Mouse (Mus musculus) thymus, postnatal 0 days (tissue): Measurements from ENCODE around the gene Ly6g5b. TPM values are rescaled to one million over a fixed set of nuclear protein-coding genes. Genes with fewer than 3 reads are reported as not detected.

Experiments
- DNase-seq: peaks from one replicate; pipeline ENCODE4 v3.0.0-alpha.2; 2015; ENCODE audit warnings: low spot score
- polyA plus RNA-seq: library from polyadenylated mRNA; unstranded; fragments of >200 nt; fragmentation: Nextera tagmentation; extraction: Ambion mirVana; gene quantifications from 2 replicates; pipeline ENCODE4 v1.2.1, GENCODE M21; 2015

The Ly6g5b gene
- polyA plus RNA-seq, 1 experiment from 2014 or later, result 4.0 TPM

- DNase-seq, result no peak
These were observed 34.5 kb downstream of the Ly6g5b start for GRCm38 (mm10) chr17:35080710-35081109.

GRCm38 (mm10) chr17:35080248-35080647 lies 35.0 kb downstream of the Ly6g5b start:
- DNase-seq, result no peak

- no peak for DNase-seq
These were observed 35.5 kb downstream of the Ly6g5b start for GRCm38 (mm10) chr17:35079778-35080177.

- DNase-seq, result no peak
These were observed 37.4 kb downstream of the Ly6g5b start, which contains the start of gene Ly6g6d for GRCm38 (mm10) chr17:35077786-35078233. Gene Ly6g6d (minus strand): TSS chr17:35078065.

GRCm38 (mm10) chr17:35077285-35077684 lies 37.9 kb downstream of the Ly6g5b start:
- no peak for DNase-seq

- DNase-seq, result no peak
These were observed 38.6 kb downstream of the Ly6g5b start, which contains the start of gene Ly6g6e for GRCm38 (mm10) chr17:35076507-35077176. Gene Ly6g6e (plus strand): TSS chr17:35076902.

GRCm38 (mm10) chr17:35074097-35074496 lies 41.1 kb downstream of the Ly6g5b start:
- DNase-seq, result peak; percentile 46

GRCm38 (mm10) chr17:35071454-35071853 lies 43.8 kb downstream of the Ly6g5b start:
- DNase-seq, result no peak

GRCm38 (mm10) chr17:35070556-35071229 lies 44.5 kb downstream of the Ly6g5b start:
- DNase-seq, result peak; percentile 82

GRCm38 (mm10) chr17:35068213-35068914 lies 46.9 kb downstream of the Ly6g5b start:
- no peak for DNase-seq

GRCm38 (mm10) chr17:35066084-35066483 lies 49.1 kb downstream of the Ly6g5b start, which contains the start of gene Mpig6b:
Gene Mpig6b (minus strand): TSS chr17:35066184.
- no peak for DNase-seq

- DNase-seq, result no peak
These were observed 50.0 kb downstream of the Ly6g5b start, which contains the start of gene Ly6g6c for GRCm38 (mm10) chr17:35064951-35065947. Gene Ly6g6c (plus strand): TSS chr17:35065388.

- no peak for DNase-seq
These were observed 50.8 kb downstream of the Ly6g5b start for GRCm38 (mm10) chr17:35064378-35064877.

Other genes starting within 250 kb of the Ly6g5b start
- 1.6 and 1.7 TPM in 2 replicates for gene Zbtb12, start 235.9 kb downstream of the Ly6g5b start, polyA plus RNA-seq
- gene Gm20547, start 233.4 kb downstream of the Ly6g5b start, polyA plus RNA-seq, result not detected in 2 replicates
- 7.6 TPM in 2 replicates for gene C2, start 217.2 kb downstream of the Ly6g5b start, polyA plus RNA-seq
- gene Ehmt2, start 217.0 kb downstream of the Ly6g5b start, polyA plus RNA-seq, result 38.6 and 47.9 TPM in 2 replicates
- gene Slc44a4, start 201.0 kb downstream of the Ly6g5b start, polyA plus RNA-seq, result 0.57 and 0.81 TPM in 2 replicates
- gene Neu1, start 184.2 kb downstream of the Ly6g5b start, polyA plus RNA-seq, result 25.7 and 28.2 TPM in 2 replicates
- 0.72 and 0.83 TPM in 2 replicates for gene Hspa1b, start 156.2 kb downstream of the Ly6g5b start, polyA plus RNA-seq
- not detected in 2 replicates for gene Gm20481, start 145.5 kb downstream of the Ly6g5b start, polyA plus RNA-seq
- 6.8 and 7.6 TPM in 2 replicates for gene Hspa1a, start 143.3 kb downstream of the Ly6g5b start, polyA plus RNA-seq
- 0.09 and 0.27 TPM in 2 replicates for gene Hspa1l, start 142.7 kb downstream of the Ly6g5b start, polyA plus RNA-seq
- 179 and 197 TPM in 2 replicates for gene Lsm2, start 133.6 kb downstream of the Ly6g5b start, polyA plus RNA-seq
- gene Vars, start 114.4 kb downstream of the Ly6g5b start, polyA plus RNA-seq, result 125 and 138 TPM in 2 replicates
- 0.26 and 0.36 TPM in 2 replicates for gene Vwa7, start 98.8 kb downstream of the Ly6g5b start, polyA plus RNA-seq
- gene Sapcd1, start 87.4 kb downstream of the Ly6g5b start, polyA plus RNA-seq, result 18.2 and 22.5 TPM in 2 replicates
- gene Msh5, start 68.7 kb downstream of the Ly6g5b start, polyA plus RNA-seq, result 8.9 and 13.5 TPM in 2 replicates
- 501 and 524 TPM in 2 replicates for gene Clic1, start 65.5 kb downstream of the Ly6g5b start, polyA plus RNA-seq
- 51.6 and 57.5 TPM in 2 replicates for gene Ddah2, start 56.4 kb downstream of the Ly6g5b start, polyA plus RNA-seq
- 0.27 and 0.57 TPM in 2 replicates for gene Ly6g6c, start 50.0 kb downstream of the Ly6g5b start, polyA plus RNA-seq
- 0.06 and 0.08 TPM in 2 replicates for gene Mpig6b, start 49.2 kb downstream of the Ly6g5b start, polyA plus RNA-seq
- 0.89 and 1.0 TPM in 2 replicates for gene Ly6g6e, start 38.5 kb downstream of the Ly6g5b start, polyA plus RNA-seq
- gene Ly6g6d, start 37.4 kb downstream of the Ly6g5b start, polyA plus RNA-seq, result 0.55 and 0.60 TPM in 2 replicates
- 0.12 TPM in 1 of 2 replicates, not detected in the other for gene Ly6g6f, start 29.8 kb downstream of the Ly6g5b start, polyA plus RNA-seq
- 85.3 and 90.6 TPM in 2 replicates for gene Abhd16a, start 26.2 kb downstream of the Ly6g5b start, polyA plus RNA-seq
- 0.37 TPM in 1 of 2 replicates, not detected in the other for gene Ly6g5c, start 7.1 kb downstream of the Ly6g5b start, polyA plus RNA-seq
- gene Gpank1, start 6.0 kb upstream of the Ly6g5b start, polyA plus RNA-seq, result 26.9 and 31.2 TPM in 2 replicates
- gene Csnk2b, start 6.6 kb upstream of the Ly6g5b start, polyA plus RNA-seq, result 348 and 353 TPM in 2 replicates
- 11.2 and 14.7 TPM in 2 replicates for gene D17H6S53E, start 10.9 kb upstream of the Ly6g5b start, polyA plus RNA-seq
- 0.18 and 0.21 TPM in 2 replicates for gene Apom, start 16.6 kb upstream of the Ly6g5b start, polyA plus RNA-seq
- gene Bag6, start 19.8 kb upstream of the Ly6g5b start, polyA plus RNA-seq, result 42.3 and 48.0 TPM in 2 replicates
- 81.3 and 113 TPM in 2 replicates for gene Prrc2a, start 49.5 kb upstream of the Ly6g5b start, polyA plus RNA-seq
- gene Aif1, start 60.6 kb upstream of the Ly6g5b start, polyA plus RNA-seq, result 45.2 and 47.2 TPM in 2 replicates
- 35.3 and 41.8 TPM in 2 replicates for gene Lst1, start 73.0 kb upstream of the Ly6g5b start, polyA plus RNA-seq
- 144 and 167 TPM in 2 replicates for gene Ltb, start 79.0 kb upstream of the Ly6g5b start, polyA plus RNA-seq
- 4.2 and 5.7 TPM in 2 replicates for gene Tnf, start 86.6 kb upstream of the Ly6g5b start, polyA plus RNA-seq
- 4.4 and 4.7 TPM in 2 replicates for gene Lta, start 89.9 kb upstream of the Ly6g5b start, polyA plus RNA-seq
- 0.26 and 0.69 TPM in 2 replicates for gene Gm16181, start 105.4 kb upstream of the Ly6g5b start, polyA plus RNA-seq
- gene Atp6v1g2, start 118.2 kb upstream of the Ly6g5b start, polyA plus RNA-seq, result 1.3 and 1.8 TPM in 2 replicates
- gene Nfkbil1, start 120.4 kb upstream of the Ly6g5b start, polyA plus RNA-seq, result 14.0 and 16.8 TPM in 2 replicates
- gene Ddx39b, start 126.3 kb upstream of the Ly6g5b start, polyA plus RNA-seq, result 423 and 446 TPM in 2 replicates
- gene H2-D1, start 147.3 kb upstream of the Ly6g5b start, polyA plus RNA-seq, result 441 and 555 TPM in 2 replicates
- 1.4 and 1.9 TPM in 2 replicates for gene H2-Q1, start 205.0 kb upstream of the Ly6g5b start, polyA plus RNA-seq
- gene H2-Q2, start 226.8 kb upstream of the Ly6g5b start, polyA plus RNA-seq, result 68.4 and 69.8 TPM in 2 replicates